Mouse (Mus musculus) cerebellum, adult 8-10 months (tissue): ENCODE measurements around the gene Tatdn2.
"Not testable (repeated sequence)": the region's sequence is repeated elsewhere in the genome, so short reads cannot be mapped to it uniquely, and the experiment has no call there.

Experiments
- DNase-seq: peaks from one replicate; pipeline ENCODE4 v3.0.0; 2022

The Tatdn2 gene

DNA sequence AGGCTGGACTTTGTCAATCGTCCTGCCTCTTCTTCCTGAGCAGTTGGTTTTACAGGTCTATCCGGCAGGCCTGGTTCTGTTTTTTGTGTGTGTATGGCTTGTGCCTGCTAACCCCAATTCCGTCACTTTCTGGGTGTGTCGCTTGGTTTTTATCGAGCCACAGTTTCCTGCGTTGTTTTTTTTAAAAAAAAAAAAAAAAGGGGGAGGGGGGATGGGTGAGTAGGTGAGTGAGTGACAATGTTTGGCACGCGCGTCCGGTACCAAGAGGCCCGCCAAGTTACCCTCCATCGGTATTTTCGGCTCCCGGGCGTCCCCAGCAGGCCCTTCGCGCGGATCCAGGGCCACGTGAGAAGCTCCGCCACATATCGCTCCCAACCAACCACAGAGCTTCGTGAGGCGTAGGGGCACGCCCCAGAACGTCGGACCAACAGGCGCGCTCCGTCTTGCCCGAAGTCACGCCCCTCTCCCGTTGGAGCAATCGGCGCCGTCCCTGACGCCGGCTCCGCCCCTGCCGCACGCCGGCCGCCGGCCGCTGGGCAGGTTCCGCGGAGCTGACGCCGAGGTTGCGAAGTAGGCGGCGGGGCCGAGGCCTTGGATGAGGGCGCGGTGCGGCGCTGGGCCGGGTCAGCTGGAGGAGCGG is at the start of gene Tatdn2:
Gene Tatdn2, plus strand, starts transcription at position 469 of the 640 bp plus-strand sequence.
- peak; percentile 93 for DNase-seq

DNA sequence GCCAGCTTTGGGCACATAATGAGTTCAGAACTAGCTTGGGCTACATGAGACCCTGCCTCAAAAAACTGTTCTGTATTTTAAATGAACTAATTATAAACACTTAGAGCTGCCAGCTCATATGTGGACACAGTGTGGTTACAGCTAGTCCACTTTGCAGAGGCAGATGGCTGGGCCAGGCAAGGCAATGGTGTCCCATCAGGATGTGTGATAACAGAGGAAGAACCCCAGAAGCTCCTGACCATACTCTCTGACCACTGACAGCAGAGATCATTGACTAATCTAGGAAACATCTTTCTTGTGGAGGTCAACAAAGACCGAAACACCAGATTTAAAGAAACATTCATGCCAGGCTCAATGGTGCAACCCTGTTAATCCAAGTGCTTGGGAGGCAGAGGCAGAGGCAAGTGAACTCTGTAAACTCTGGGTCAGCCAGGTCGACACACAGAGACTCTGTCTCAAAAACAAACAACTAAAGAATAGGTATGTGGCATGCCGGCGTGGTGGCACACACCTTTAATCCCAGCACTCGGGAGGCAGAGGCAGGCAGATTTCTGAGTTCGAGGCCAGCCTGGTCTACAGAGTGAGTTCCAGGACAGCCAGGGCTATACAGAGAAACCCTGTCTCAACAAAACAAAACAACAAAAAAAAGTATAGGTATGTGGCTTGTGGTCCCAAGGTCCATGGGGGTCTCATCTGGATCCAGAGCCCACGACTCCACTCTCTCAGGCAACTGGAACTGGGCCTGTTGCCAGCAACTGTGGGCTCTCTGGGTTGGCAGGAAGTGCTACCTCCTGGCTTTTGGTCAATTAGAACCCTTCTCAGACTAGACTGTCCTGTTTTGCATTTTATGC is 47.3 kb upstream of the Tatdn2 start:
- no peak for DNase-seq

GRCm38 (mm10) chr6:113650197-113650640 is 46.6 kb upstream of the Tatdn2 start:
- DNase-seq: no peak

- no peak for DNase-seq
Observed at GRCm38 (mm10) chr6:113651626-113652025, 45.2 kb upstream of the Tatdn2 start.

- DNase-seq: no peak
Observed at GRCm38 (mm10) chr6:113653551-113653950, 43.3 kb upstream of the Tatdn2 start.

DNA sequence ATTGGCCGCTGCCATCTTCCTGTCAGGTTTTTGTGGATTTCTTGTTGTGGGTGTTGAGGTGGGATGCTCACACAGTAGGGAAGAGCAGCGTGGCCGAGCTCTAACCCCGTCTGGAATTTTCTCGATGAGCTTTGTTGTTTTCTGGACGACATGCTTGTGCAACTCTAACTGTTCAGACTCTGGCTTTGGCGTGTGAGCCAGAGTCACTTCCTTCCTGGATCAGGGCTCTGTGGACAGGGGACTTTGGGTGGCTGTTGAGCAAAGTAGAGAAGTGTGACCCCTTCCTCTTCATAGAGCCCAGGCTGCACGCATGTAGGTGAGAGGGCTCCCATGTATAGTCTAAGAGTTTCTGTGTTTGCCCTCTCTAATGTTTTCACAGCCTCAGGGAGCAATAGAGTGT is 42.7 kb upstream of the Tatdn2 start:
- DNase-seq: no peak

- DNase-seq: no peak
Observed at GRCm38 (mm10) chr6:113654753-113655397, 42.0 kb upstream of the Tatdn2 start.

- no peak for DNase-seq
Observed at GRCm38 (mm10) chr6:113655475-113655874, 41.4 kb upstream of the Tatdn2 start.

DNA sequence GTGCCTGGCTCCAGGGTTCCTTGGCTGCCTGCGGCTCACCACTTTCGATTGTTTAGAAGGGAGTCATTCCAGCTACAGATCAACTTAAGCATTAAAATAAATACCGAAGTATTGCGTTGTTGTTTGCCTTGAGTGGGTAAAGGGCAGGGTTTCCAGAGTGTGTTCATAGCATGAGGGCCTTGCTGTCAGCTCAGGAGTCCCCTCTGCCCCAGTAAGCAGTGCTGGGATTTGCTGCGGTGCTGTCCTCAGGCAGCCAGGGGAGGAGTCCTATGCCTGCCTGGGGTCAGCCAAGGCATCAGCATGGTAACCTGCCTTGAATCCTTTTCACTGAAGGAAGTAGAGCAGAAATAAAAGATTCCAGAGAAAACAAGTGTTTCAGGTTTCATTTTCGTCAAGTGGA is 40.0 kb upstream of the Tatdn2 start:
- DNase-seq: no peak

- no peak for DNase-seq
Observed at GRCm38 (mm10) chr6:113658226-113658625, 38.6 kb upstream of the Tatdn2 start.

GRCm38 (mm10) chr6:113659648-113660491 is 37.0 kb upstream of the Tatdn2 start:
- no peak for DNase-seq

DNA sequence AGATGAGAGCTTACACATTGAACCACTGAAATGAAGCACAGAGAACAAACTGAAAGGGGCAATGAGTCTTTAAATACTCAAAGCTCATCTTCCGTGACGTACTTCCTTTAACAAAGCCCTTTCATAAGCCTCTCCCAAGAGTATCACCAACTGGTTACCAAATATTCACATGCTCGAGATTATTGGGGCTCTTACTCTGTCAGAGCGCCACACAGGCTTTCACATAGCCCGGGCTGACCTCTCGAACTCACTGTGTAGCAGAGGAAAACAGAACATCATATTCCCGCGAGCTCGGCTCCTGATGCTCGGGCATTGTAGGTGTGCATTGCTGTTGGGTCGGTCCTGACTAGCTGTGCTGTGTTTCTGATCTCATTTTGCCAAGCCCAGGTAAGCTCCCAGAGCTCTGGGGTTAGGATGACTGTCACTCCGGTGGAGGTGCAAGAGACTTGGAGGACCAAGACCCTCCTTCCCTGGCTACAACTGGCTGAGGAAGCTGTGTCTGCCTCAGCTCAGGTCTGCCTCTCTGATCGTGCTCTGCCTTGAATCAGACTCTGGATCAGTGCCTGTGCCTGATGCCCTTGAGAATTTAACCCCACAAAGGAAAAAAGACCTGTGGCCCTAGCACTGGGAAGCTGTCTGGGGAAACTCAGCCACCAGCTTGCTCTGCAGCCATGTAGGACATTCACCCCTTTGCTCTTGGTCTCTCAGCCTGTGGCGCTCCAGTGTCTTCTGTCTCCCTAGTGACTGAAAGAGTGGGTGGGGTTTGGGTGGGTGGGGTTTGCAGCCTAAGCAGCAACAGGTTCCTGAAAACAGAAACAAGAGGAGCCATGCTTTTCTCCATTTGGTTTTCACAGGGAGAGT is 36.1 kb upstream of the Tatdn2 start:
- no peak for DNase-seq

DNA sequence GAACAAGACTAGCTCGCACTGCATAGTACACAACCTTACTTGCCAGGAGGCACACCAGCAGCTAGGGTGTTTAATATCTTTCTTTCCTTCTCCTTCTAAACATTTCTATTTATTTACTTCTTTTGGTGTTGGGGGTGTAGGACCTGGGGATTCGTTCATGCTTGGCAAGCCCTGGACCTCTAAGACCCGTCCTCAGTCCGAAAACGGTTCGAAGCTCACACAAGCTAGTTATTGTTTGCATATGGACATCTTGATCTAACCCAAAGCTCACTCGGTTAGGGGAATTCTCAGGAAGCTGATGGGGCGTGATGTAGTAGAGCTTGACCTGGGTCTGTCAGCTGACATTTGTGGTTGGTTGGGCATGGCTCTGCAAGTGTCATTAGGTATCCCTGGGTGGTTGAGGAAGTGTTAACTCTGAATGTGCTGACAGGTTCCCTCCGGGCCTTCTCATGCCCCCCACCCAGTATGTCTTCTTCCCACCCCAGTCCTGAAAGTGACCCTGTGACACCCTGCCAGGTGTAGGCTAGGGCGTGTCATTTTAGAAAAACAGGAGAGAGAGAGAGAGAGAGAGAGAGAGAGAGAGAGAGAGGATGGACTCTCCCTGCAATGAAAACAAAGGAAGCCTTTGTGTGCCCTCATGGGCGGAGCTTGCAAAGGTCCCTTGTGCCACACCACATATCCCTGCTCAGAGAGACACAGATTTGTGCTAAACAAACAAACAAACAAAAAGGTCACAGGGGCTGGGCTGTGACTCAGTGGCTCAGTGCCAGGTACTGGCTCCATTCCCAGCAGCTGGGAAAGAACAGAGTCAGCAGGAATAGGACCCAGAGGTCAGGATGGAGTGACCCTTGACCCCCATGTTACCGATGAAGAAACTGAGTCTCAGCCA is 35.3 kb upstream of the Tatdn2 start:
- DNase-seq: no peak

- DNase-seq: no peak
Observed at GRCm38 (mm10) chr6:113662964-113663700, 33.7 kb upstream of the Tatdn2 start.

DNA sequence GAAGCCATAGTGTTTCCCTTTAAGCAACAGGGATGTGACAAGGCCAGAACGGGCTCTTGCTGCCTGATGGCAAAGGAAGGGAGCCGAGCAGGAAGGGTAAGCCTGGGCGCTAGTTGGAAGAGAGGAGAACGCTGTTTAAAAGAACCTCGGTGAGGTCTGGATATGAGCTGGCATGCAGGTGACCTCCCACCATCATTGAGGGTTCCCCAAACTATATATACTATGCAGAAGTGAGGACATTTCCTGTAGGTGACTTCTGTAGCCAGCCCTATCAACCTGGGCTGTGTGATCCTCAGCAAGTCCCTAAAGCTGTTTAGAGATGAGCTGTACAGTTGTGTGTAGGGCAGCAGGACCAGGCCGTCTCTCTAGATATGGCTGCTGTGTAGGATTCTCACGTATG is 32.5 kb upstream of the Tatdn2 start:
- no peak for DNase-seq

DNA sequence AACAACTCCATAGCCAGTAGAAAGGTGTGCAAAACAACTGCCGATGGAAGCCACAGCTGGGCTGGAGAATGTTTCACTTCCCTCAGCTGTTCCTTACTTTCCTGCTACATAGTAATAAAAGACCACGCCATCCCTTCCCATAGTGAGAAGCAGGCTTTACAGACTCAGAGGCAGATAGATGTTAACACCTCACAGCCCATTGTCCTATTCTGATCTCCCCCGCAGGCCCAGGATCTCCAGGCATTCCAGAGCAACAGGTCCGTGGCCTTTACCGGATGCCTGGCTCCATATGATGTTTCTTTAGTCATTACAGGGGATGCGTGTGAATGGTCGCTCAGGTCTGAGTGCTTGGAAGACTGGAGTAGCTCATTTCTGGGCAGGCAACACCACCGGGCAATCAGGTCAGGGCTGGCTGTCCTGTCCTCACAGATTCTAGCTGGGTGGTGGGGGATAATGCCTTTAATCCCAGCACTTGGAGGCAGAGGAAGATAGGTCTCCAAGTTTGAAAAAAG is 29.2 kb upstream of the Tatdn2 start:
- no peak for DNase-seq

DNA sequence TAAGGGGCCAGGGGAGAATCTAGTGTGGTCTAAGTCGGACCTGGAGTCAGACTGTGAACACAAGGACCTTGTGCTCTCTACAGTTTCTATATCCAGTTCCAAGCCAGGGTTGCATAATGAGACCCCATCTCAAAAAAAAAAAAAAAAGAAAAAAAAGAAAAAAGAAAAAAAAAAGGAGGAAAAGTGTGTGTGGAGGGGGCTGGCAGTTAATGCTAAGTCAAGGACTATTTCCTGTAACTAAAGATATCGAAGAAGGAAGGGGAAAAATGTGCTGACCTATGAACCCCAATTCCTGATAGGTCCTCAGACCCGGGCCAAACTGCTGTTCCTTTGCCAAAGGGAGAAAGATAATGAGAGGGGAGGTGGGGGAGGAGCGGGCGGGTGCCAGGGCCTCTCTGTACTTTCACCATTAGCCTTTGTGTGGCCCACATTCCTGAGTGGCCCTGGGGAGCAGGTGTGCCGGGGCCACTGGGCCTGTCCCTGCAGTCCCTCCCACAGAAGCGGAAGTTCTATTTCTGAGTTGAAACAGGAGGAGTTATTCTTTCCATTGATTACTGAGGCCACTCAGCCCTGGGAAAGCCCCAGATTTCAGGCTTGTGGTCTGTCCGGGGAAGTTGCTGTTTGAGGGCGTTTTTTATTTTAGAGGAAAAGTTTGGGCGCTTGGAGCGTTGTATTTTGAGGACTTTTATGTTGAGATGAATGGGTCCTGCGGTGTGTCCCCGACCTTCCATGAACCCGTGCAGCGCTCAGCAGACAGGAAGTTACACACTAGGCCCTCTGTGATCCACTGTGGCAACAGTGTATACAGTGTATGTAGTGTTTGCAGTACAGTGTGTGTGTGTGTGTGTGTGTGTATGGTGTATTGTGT is 28.3 kb upstream of the Tatdn2 start:
- no peak for DNase-seq

- DNase-seq: no peak
Observed at GRCm38 (mm10) chr6:113669821-113670220, 27.0 kb upstream of the Tatdn2 start.

DNA sequence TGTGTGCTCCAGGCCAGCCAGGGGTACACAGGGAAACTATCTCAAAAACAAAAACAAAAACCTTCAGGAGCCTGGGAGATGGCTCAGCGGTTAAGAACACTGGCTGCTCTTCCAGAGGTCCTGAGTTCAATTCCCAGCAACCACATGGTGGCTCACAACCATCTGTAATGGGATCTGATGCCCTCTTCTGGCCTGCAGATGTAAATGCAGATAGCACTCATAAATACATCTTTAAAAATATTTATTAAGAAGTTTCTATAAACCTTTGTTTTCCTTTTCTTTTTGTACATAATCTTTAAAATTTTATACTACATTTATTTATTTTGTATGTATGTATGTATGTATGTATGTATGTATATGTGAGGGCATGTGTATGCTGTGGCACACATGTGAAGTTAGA is 24.8 kb upstream of the Tatdn2 start:
- DNase-seq: not testable (repeated sequence)
